Mouse (Mus musculus) heart, postnatal 0 days (tissue): ENCODE measurements at regions not wholly inside any gene's neighbourhood (a gene's known extent, or its start where the extent isn't known, plus 50 kb on each side); places are given as distances from the start of the nearest gene placed in this dataset.

Experiments
- CTCF ChIP-seq: IDR thresholded peaks from 2 replicates; pipeline ENCODE4 v1.5.1; 2016; ENCODE audit warnings: antibody characterized with exemption, control low read depth, low read depth
- EP300 ChIP-seq: IDR thresholded peaks from 2 replicates; pipeline ENCODE4 v1.6.1; 2016; ENCODE audit warnings: antibody characterized with exemption, low read depth

GRCm38 (mm10) chr13:52296541-52297276, 234.4 kb downstream of the Diras2 start:
- TF ChIP-seq EP300 (no peak), CTCF (no peak)
